Mouse (Mus musculus): ENCODE data around the gene Bst1. TPM values are rescaled to one million over a fixed set of nuclear protein-coding genes. Genes with fewer than 3 reads are reported as not detected.

Gene Bst1
- total RNA-seq, 2 experiments from 2014 or later, result not detected

DNA sequence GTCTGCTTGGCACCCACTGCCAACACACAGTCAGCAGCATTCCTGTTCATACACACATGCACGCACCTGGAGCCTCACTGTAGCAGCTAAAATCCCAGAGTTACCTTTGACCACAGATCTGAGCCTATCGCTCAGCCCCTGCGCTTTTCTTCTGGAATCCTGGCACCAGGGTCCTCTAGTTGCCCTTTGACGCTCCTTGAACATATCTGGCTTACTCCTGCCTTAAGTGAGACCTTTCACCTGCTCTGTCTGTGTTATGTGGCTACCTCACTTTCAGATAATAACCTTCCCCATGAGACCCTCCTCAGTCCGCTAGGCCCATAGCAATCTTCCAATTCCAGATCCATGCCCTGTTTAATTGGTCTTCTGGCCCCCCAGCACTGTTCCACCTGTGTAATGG lies 41.4 kb downstream of the Bst1 start:
- no peak for DNase-seq

- DNase-seq, result no peak
These were observed 42.2 kb downstream of the Bst1 start for GRCm38 (mm10) chr5:43860670-43861431.

DNA sequence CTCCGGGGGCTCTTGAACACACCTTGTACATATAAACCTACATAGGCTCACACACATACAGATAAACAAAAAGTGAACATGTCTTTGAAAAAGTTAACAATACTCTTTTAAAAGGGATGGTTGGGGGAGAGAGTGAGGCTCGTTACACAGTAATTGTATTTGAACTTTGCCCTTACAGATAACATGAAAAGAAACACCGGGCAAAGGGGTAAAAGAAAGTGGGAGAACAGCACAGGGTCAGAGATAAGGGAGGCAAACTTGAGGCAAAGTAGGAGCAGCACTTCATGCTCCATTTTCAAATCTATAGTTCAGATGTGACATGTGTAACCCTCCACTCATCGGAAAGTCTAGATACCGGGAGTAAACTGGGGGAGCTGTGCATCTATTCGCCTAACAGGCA lies 45.0 kb downstream of the Bst1 start:
- no peak for DNase-seq

- no peak for DNase-seq
These were observed 46.6 kb downstream of the Bst1 start for GRCm38 (mm10) chr5:43865316-43865715.

DNA sequence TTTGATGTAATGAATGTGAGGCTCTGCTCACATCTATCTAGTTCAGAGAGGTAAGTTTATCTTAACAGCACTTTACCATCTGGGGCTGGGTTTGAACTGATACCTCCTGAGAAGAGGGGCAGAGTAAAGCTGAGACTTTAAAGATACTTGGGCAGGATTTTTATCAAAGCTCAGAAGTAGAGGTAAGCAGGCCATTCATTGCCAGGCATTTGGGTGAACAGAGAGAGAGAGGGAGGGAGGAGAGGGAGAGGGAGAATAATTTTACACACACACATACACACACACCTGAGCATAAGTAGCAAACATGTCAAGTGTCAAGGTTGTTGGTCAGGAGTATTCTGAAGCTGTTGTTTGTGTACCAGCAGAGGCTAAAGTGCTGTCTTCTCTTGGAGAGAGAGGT lies 49.6 kb downstream of the Bst1 start, which contains the start of gene Cd38:
TSS of gene Cd38 (plus strand) at position 301 of the 400 bp plus-strand sequence.
- no peak for DNase-seq

GRCm38 (mm10) chr5:43868711-43869600 lies 50.3 kb downstream of the Bst1 start:
- peak in 1 of 2 experiments; percentile 11 for DNase-seq

DNA sequence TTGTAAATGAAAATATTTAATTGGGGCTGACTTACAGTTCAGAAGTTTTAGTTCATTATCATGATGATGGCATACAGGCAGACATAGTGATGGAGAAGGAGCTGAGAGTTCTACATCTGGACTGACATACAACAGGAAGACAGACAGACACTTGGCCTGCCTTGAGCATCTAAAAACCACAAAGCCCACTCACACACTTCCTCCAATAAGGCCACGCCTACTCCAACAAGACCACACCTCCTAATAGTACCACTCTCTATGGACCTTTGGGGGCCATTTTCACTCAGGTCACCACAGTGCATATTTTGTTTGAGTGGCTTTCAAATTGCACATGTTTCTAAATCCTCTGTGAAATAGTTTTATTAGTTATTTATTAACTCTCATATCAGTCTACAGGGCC lies 53.2 kb downstream of the Bst1 start:
- DNase-seq, result no peak

DNA sequence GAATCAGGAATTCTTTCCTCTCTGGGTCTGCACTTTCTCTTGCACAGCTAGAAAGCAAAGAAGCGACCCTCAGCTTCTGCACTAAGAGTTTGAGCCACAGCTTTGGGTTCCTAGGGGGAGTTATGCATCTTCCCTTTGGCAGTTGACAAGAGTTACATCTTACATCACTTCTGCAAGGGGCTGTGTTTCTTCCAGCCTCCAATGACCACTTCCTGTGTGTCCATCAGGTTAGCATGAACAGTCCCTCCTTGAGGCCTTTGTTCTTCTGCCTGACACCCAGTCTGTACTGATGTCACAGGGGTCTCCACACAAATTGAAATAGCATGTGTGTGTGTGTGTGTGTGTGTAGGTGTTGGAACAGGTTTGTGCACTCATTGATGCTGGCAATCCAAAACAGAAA lies 54.0 kb downstream of the Bst1 start:
- no peak for DNase-seq

GRCm38 (mm10) chr5:43882034-43882433 lies 63.3 kb downstream of the Bst1 start:
- no peak for DNase-seq

GRCm38 (mm10) chr5:43885060-43885820 lies 66.6 kb downstream of the Bst1 start:
- no peak for DNase-seq

GRCm38 (mm10) chr5:43892386-43892785 lies 73.7 kb downstream of the Bst1 start:
- peak in 1 of 2 experiments; percentile 15 for DNase-seq

Other genes with a start within 250 kb of the Bst1 start
- gene Cc2d2a, start 156.5 kb upstream of the Bst1 start, total RNA-seq (2021), result 10 to 100 TPM; 16.7 to 18.2 TPM
- 10 to 100 TPM; 92.2 to 98.8 TPM for gene Fbxl5, start 2.8 kb downstream of the Bst1 start, total RNA-seq (2021)
- gene Cd38, start 49.7 kb downstream of the Bst1 start, total RNA-seq (2021), result 1 to 10 TPM; 6.9 to 7.5 TPM
- 10 to 100 TPM; 10.7 to 11.8 TPM for gene Gm7879, start 94.3 kb downstream of the Bst1 start, total RNA-seq (2021)
- under 1 TPM; 0.27 to 0.66 TPM for gene Fgfbp1, start 162.9 kb downstream of the Bst1 start, total RNA-seq (2021)